Mouse (Mus musculus): ENCODE results near the gene Dock9. TPM values are rescaled to one million over a fixed set of nuclear protein-coding genes. Genes with fewer than 3 reads are reported as not detected.
"Not testable (repeated sequence)": the region's sequence is repeated elsewhere in the genome, so short reads cannot be mapped to it uniquely, and the experiment has no call there.

Gene Dock9
- polyA plus RNA-seq, 1 experiment, result 36.0 TPM

GRCm38 (mm10) chr14:121698620-121698950 lies 99.1 kb downstream of the Dock9 start:
- no peak for DNase-seq (ENCODE audit: low read depth)

GRCm38 (mm10) chr14:121697709-121698619 lies 99.7 kb downstream of the Dock9 start:
- no peak for DNase-seq (ENCODE audit: low read depth)

GRCm38 (mm10) chr14:121697143-121697680 lies 100.4 kb downstream of the Dock9 start:
- no peak for DNase-seq (ENCODE audit: low read depth)

GRCm38 (mm10) chr14:121696429-121697118 lies 101.1 kb downstream of the Dock9 start:
- no peak for DNase-seq (ENCODE audit: low read depth)

GRCm38 (mm10) chr14:121694706-121695105 lies 102.9 kb downstream of the Dock9 start:
- DNase-seq (ENCODE audit: low read depth), result no peak

GRCm38 (mm10) chr14:121693991-121694594 lies 103.5 kb downstream of the Dock9 start:
- no peak for DNase-seq (ENCODE audit: low read depth)

GRCm38 (mm10) chr14:121689649-121690048 lies 108.0 kb downstream of the Dock9 start:
- DNase-seq (ENCODE audit: low read depth), result not testable (repeated sequence)

GRCm38 (mm10) chr14:121688175-121688574 lies 109.5 kb downstream of the Dock9 start:
- DNase-seq (ENCODE audit: low read depth), result no peak

GRCm38 (mm10) chr14:121687274-121687673 lies 110.4 kb downstream of the Dock9 start:
- DNase-seq (ENCODE audit: low read depth), result no peak

- DNase-seq (ENCODE audit: low read depth), result no peak
These were observed 118.7 kb downstream of the Dock9 start for GRCm38 (mm10) chr14:121678913-121679312.

- DNase-seq (ENCODE audit: low read depth), result no peak
These were observed 119.2 kb downstream of the Dock9 start for GRCm38 (mm10) chr14:121678445-121678844.

- no peak for DNase-seq (ENCODE audit: low read depth)
These were observed 120.9 kb downstream of the Dock9 start for GRCm38 (mm10) chr14:121676596-121677330.

GRCm38 (mm10) chr14:121676121-121676591 lies 121.5 kb downstream of the Dock9 start:
- DNase-seq (ENCODE audit: low read depth), result no peak

GRCm38 (mm10) chr14:121675579-121675978 lies 122.1 kb downstream of the Dock9 start:
- DNase-seq (ENCODE audit: low read depth), result no peak

GRCm38 (mm10) chr14:121675146-121675545 lies 122.5 kb downstream of the Dock9 start:
- no peak for DNase-seq (ENCODE audit: low read depth)

- no peak for DNase-seq (ENCODE audit: low read depth)
These were observed 127.6 kb downstream of the Dock9 start for GRCm38 (mm10) chr14:121670016-121670415.

GRCm38 (mm10) chr14:121666641-121667274 lies 130.9 kb downstream of the Dock9 start:
- no peak for DNase-seq (ENCODE audit: low read depth)

GRCm38 (mm10) chr14:121665693-121666273 lies 131.9 kb downstream of the Dock9 start:
- DNase-seq (ENCODE audit: low read depth), result no peak

- DNase-seq (ENCODE audit: low read depth), result no peak
These were observed 133.7 kb downstream of the Dock9 start for GRCm38 (mm10) chr14:121663913-121664312.

- DNase-seq (ENCODE audit: low read depth), result no peak
These were observed 136.7 kb downstream of the Dock9 start for GRCm38 (mm10) chr14:121660918-121661317.

All from gonadal fat pad, adult 2 months (tissue).